Comparison of ENCODE assay signal across 11 mouse cellular contexts in the genomic region with DNA sequence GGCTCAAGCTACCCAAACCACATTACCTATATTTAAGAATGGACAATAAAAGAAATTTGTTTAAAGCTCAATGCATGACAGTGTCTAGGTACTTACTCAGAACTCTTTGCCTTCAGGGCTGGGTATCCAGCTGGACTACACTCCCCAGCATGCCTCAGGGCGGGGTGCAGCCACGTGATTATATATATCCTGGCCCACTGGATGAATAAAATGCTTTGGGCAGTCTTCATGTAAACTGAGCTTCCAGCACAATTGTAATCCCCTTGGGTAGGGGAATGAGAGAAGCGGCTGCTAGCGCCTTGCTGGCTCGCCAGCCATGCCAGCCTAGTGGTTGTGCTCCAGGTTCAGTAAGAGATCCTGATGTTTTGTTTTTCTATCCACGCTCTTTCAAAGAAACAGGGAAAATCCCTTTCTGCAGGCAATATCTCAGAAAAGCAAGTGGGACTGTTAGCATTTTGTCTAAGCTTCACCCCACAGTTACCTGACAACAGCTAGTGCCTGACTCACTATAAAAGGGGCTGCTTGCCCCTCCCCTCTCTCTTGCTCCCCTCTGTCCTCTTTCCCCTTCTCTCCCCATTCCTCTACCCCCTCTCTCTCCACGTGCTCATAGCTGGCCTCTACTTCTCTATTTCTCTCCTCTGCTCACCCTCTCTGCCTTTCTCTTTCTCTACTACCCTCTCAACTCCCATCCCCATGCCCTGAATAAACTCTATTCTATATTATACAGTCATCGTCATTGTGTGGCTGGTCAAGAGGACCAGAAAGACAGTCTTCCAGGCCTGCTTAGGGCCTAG.
DNase-seq lines count a peak whose midpoint lies in the region; ATAC-seq and TF ChIP-seq lines count a peak whose summit lies in the region.
"Had no signal": no experiment of that assay in that cellular context is flagged by ENCODE, and none has a peak within 500 bp of the region (broad histone marks: within the 10 kb centered on the region; RNA-seq: fewer than 3 reads in every experiment).

No protein-coding gene starts in this region.

- no peak for TF ChIP-seq CTCF in hindbrain, postnatal 0 days (IDR thresholded peaks at IDR 0.05; ENCODE audit: low read depth)

- H3K36me3 ChIP-seq in lung, embryonic 16.5 days (ENCODE audit: control insufficient read depth, insufficient read depth, low read length) = no peaks in the 10 kb centered on the region
- H3K36me3 ChIP-seq in hindbrain, postnatal 0 days (ENCODE audit: insufficient read depth, low read length) = no peaks in the 10 kb centered on the region
- H3K36me3 ChIP-seq in stomach, embryonic 14.5 days (ENCODE audit: control insufficient read depth, insufficient read depth, low read length) = no peaks in the 10 kb centered on the region
- no peaks in the 10 kb centered on the region for H3K36me3 ChIP-seq in liver, embryonic 11.5 days (ENCODE audit: control insufficient read depth, insufficient read depth, low read length)

- peak; percentile 80 for ATAC-seq in lung, embryonic 16.5 days (ENCODE audit: low read depth)
- peak; percentile 79 for ATAC-seq in hindbrain, postnatal 0 days
- peak; percentile 62; the same call in 1 of the 2 replicates for ATAC-seq in stomach, embryonic 14.5 days (ENCODE audit: insufficient number of reproducible peaks, insufficient read depth, low FRiP score, low read depth)
- ATAC-seq in liver, embryonic 11.5 days (replicated peaks; ENCODE audit: low FRiP score) = no peak

- 74% methylated on average over 8 of the region's 8 CpGs for WGBS in lung, embryonic 16.5 days
- WGBS in hindbrain, postnatal 0 days = 50% methylated on average over 8 of the region's 8 CpGs
- 64% methylated on average over 8 of the region's 8 CpGs for WGBS in stomach, embryonic 14.5 days
- WGBS in liver, embryonic 11.5 days = 72% methylated on average over 8 of the region's 8 CpGs

- peak; percentile 32 for DNase-seq in adrenal gland, postnatal 14 days
- DNase-seq in adrenal gland, adult (ENCODE audit: inconsistent age in 2 of 2, low spot score in 1 of 2) = no peak
- DNase-seq in lung, postnatal 4 days = no peak
- DNase-seq in hindbrain, postnatal 0 days (ENCODE audit: low spot score) = peak; percentile 63
- no peak for DNase-seq in liver, embryonic 11.5 days (ENCODE audit: low spot score)
- no peak for DNase-seq in layer of hippocampus, adult 8-10 months (ENCODE audit: low spot score in 2 of 2)
- DNase-seq: heart, adult 18-20 months; thymus, adult 2 months had no signal

- no peak overlapping the region for H3K9ac ChIP-seq in lung, embryonic 16.5 days (ENCODE audit: low read length)
- no peak overlapping the region for H3K9ac ChIP-seq in hindbrain, postnatal 0 days (replicated peaks; ENCODE audit: low read length)
- H3K9ac ChIP-seq in stomach, embryonic 14.5 days (replicated peaks; ENCODE audit: low read depth, low read length) = no peak overlapping the region
- no peak overlapping the region for H3K9ac ChIP-seq in liver, embryonic 11.5 days (ENCODE audit: low read depth, low read length)

- no peaks in the 10 kb centered on the region for H3K27me3 ChIP-seq in lung, embryonic 16.5 days (ENCODE audit: control insufficient read depth, insufficient read depth, low read depth, low read length)
- no peaks in the 10 kb centered on the region for H3K27me3 ChIP-seq in hindbrain, postnatal 0 days (ENCODE audit: insufficient read depth, low read length)
- H3K27me3 ChIP-seq in stomach, embryonic 14.5 days (ENCODE audit: control insufficient read depth, insufficient read depth, low read length) = no peaks in the 10 kb centered on the region
- no peaks in the 10 kb centered on the region for H3K27me3 ChIP-seq in liver, embryonic 11.5 days (replicated peaks; ENCODE audit: control insufficient read depth, insufficient read depth, low read length)

- no peak overlapping the region for H3K27ac ChIP-seq in lung, embryonic 16.5 days (ENCODE audit: low read length)
- peak overlapping the region; percentile 68 for H3K27ac ChIP-seq in hindbrain, postnatal 0 days
- no peak overlapping the region for H3K27ac ChIP-seq in stomach, embryonic 14.5 days (ENCODE audit: low read length)
- H3K27ac ChIP-seq in liver, embryonic 11.5 days (ENCODE audit: low read depth, low read length) = no peak overlapping the region
- H3K27ac ChIP-seq: left cerebral cortex, adult 2 months had no signal

- no peaks in the 10 kb centered on the region for H3K9me3 ChIP-seq in lung, embryonic 16.5 days (ENCODE audit: control insufficient read depth, low read length)
- H3K9me3 ChIP-seq in hindbrain, postnatal 0 days (ENCODE audit: low read length) = no peaks in the 10 kb centered on the region
- H3K9me3 ChIP-seq in stomach, embryonic 14.5 days (ENCODE audit: control insufficient read depth, low read depth, low read length) = no peaks in the 10 kb centered on the region
- H3K9me3 ChIP-seq in liver, embryonic 11.5 days (ENCODE audit: control insufficient read depth, low read length) = no peaks in the 10 kb centered on the region

- H3K4me1 ChIP-seq in lung, embryonic 16.5 days (replicated peaks; ENCODE audit: control insufficient read depth, insufficient read depth, low read length) = no peaks in the 10 kb centered on the region; the same call in 1 of the 2 replicates
- no peaks in the 10 kb centered on the region for H3K4me1 ChIP-seq in hindbrain, postnatal 0 days (ENCODE audit: insufficient read depth, low read length)
- H3K4me1 ChIP-seq in stomach, embryonic 14.5 days (ENCODE audit: control insufficient read depth, insufficient read depth, low read length) = peaks cover 4% of the 10 kb centered on the region
- no peaks in the 10 kb centered on the region for H3K4me1 ChIP-seq in liver, embryonic 11.5 days (replicated peaks; ENCODE audit: control insufficient read depth, insufficient read depth, low read length)

- H3K4me3 ChIP-seq in lung, embryonic 16.5 days (ENCODE audit: low read length) = no peak overlapping the region
- H3K4me3 ChIP-seq in hindbrain, postnatal 0 days (ENCODE audit: low read length) = no peak overlapping the region
- H3K4me3 ChIP-seq in stomach, embryonic 14.5 days (ENCODE audit: low read depth, low read length) = no peak overlapping the region
- no peak overlapping the region for H3K4me3 ChIP-seq in liver, embryonic 11.5 days (ENCODE audit: low read depth, low read length)
- H3K4me3 ChIP-seq: left cerebral cortex, adult 2 months had no signal

- no peak overlapping the region for H3K4me2 ChIP-seq in lung, embryonic 16.5 days (ENCODE audit: low read depth, low read length)
- H3K4me2 ChIP-seq in hindbrain, postnatal 0 days (ENCODE audit: low read depth, low read length) = no peak overlapping the region
- H3K4me2 ChIP-seq in stomach, embryonic 14.5 days (replicated peaks; ENCODE audit: low read depth, low read length) = no peak overlapping the region
- no peak overlapping the region for H3K4me2 ChIP-seq in liver, embryonic 11.5 days

Comparison
In these comparisons a context has a peak if more than half of its experiments do, and no peak if none do; other contexts are left out.
1. DNase-seq: peak in adrenal gland, postnatal 14 days (single experiment) and hindbrain, postnatal 0 days (single experiment); none in adrenal gland, adult (0 of 2), lung, postnatal 4 days (0 of 2), liver, embryonic 11.5 days (single experiment) and layer of hippocampus, adult 8-10 months (0 of 2).